Mouse (Mus musculus) testis, adult 2 months (tissue): ENCODE measurements around the gene Gpr142. TPM values are rescaled to one million over a fixed set of nuclear protein-coding genes. Genes with fewer than 3 reads are reported as not detected.
A peak's percentile ranks its signal among the peaks of the same experiment; 100 is the strongest.

Experiments
- H3K27ac ChIP-seq: fragments of 200-500 bp; 2 replicates; pipeline ENCODE4 v1.5.1; 2012; ENCODE audit warnings: low read depth, low read length; ENCODE audit not compliant: control insufficient read depth, insufficient read depth
- H3K27me3 ChIP-seq: fragments of 200-500 bp; 2 replicates; pipeline ENCODE4 v1.6.1; 2012; ENCODE audit warnings: mild to moderate bottlenecking, low read length, moderate library complexity; ENCODE audit not compliant: control insufficient read depth, insufficient read depth
- H3K36me3 ChIP-seq: fragments of 200-500 bp; 2 replicates; pipeline ENCODE4 v1.6.1; 2012; ENCODE audit warnings: mild to moderate bottlenecking, low read length; ENCODE audit not compliant: control insufficient read depth, insufficient read depth
- H3K4me1 ChIP-seq: fragments of 200-500 bp; 2 replicates; pipeline ENCODE4 v1.6.1; 2012; ENCODE audit warnings: low read length; ENCODE audit not compliant: control insufficient read depth, insufficient read depth
- H3K4me3 ChIP-seq: fragments of 200-500 bp; 2 replicates; pipeline ENCODE4 v1.5.1; 2012; ENCODE audit warnings: low read depth, mild to moderate bottlenecking, low read length, moderate library complexity, mixed read lengths; ENCODE audit not compliant: control insufficient read depth
- CTCF ChIP-seq: fragments of 200-500 bp; IDR thresholded peaks from 2 replicates; pipeline ENCODE4 v1.5.1; 2012; ENCODE audit warnings: low read depth, mild to moderate bottlenecking, inconsistent platforms, low read length, moderate library complexity; ENCODE audit not compliant: control insufficient read depth, insufficient read depth, insufficient replicate concordance
- POLR2A ChIP-seq: fragments of 200-500 bp; IDR thresholded peaks from 2 replicates; pipeline ENCODE4 v1.6.1; 2012; ENCODE audit warnings: low read depth, mild to moderate bottlenecking, inconsistent platforms, low read length, moderate library complexity; ENCODE audit not compliant: control insufficient read depth
- polyA plus RNA-seq: library from polyadenylated mRNA; depleted of rRNA; stranded (reverse); fragments of >200 nt; gene quantifications from 2 replicates; pipeline ENCODE4 v1.2.3, GENCODE M21; 2012

The Gpr142 gene
- polyA plus RNA-seq, 1 experiment, result not detected

DNA sequence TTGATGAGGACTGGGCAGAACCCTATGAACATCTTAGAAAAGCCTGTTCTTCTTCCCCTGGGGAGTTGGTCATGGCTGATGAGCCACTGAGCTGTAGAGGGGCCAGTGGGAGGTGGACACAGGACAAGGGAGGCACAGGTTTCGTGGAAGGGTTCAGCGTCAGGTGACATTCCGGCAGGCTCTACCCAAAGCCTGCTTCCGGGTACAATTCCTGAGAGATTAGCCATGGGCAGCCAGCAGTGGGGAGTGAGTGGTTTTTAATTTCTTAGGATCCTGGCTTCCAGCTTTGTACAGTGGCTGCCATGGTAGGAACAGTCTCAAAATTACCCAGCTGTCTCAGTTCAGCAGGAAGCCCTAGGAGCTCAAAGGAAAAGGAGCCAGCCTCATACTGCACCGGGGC, 48.3 kb downstream of the Gpr142 start:
- no peak for TF ChIP-seq CTCF
- TF ChIP-seq POLR2A, result no peak
- Histone ChIP-seq H3K4me1 (peaks cover 11% of the 10 kb centered on the region), H3K36me3 (no peaks in the 10 kb centered on the region), H3K4me3 (no peak overlapping the region), H3K27me3 (no peaks in the 10 kb centered on the region; the same call in none of the 2 replicates), H3K27ac (no peak overlapping the region)

DNA sequence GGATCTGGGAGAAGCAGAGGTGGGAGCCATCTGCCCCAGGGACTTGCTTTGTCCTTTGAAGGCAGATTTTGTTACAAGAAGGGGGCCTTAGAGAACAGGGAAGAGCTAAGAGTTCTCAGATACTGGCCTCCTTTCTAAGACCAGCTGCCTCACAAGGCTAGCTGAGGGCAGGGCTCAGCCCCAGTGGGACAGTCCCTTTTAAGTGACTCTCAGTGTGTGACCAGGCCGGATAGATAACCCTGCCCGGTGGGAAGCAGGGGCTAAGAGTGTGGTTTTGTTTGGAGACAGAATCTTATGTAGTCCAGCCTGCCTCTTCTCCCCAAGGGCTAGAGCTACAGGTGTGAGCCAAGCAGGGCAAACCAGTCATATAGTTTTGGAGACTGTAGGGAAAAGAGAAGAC, 50.8 kb downstream of the Gpr142 start:
- no peaks in the 10 kb centered on the region; the same call in none of the 2 replicates for H3K27me3 ChIP-seq
- no peak overlapping the region for H3K4me3 ChIP-seq
- no peak overlapping the region for H3K27ac ChIP-seq
- no peaks in the 10 kb centered on the region for H3K36me3 ChIP-seq
- peaks cover 13% of the 10 kb centered on the region for H3K4me1 ChIP-seq
- no peak for TF ChIP-seq CTCF
- no peak for TF ChIP-seq POLR2A

DNA sequence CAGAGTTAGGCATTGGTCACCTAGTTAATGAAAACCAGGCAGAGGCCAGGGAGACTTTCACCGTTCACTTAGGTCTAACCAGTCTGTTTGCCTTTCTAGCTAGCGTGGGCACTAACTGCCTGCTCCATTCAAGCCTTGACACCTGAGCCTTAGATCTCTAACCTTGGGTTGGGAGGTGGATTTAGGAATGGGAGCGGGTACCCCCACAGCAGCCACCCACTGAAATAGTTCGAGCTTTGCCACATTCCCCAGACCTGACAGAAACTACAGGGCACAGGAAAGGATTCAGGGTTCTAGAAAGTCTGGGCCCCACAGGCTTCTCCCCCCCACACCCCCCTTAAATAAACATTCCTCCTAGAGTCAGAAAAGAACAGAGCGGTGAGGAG, 51.3 kb downstream of the Gpr142 start:
- Histone ChIP-seq H3K4me3 (no peak overlapping the region), H3K27ac (no peak overlapping the region), H3K27me3 (no peaks in the 10 kb centered on the region; the same call in none of the 2 replicates), H3K4me1 (peaks cover 13% of the 10 kb centered on the region), H3K36me3 (no peaks in the 10 kb centered on the region)
- no peak for TF ChIP-seq CTCF
- no peak for TF ChIP-seq POLR2A

DNA sequence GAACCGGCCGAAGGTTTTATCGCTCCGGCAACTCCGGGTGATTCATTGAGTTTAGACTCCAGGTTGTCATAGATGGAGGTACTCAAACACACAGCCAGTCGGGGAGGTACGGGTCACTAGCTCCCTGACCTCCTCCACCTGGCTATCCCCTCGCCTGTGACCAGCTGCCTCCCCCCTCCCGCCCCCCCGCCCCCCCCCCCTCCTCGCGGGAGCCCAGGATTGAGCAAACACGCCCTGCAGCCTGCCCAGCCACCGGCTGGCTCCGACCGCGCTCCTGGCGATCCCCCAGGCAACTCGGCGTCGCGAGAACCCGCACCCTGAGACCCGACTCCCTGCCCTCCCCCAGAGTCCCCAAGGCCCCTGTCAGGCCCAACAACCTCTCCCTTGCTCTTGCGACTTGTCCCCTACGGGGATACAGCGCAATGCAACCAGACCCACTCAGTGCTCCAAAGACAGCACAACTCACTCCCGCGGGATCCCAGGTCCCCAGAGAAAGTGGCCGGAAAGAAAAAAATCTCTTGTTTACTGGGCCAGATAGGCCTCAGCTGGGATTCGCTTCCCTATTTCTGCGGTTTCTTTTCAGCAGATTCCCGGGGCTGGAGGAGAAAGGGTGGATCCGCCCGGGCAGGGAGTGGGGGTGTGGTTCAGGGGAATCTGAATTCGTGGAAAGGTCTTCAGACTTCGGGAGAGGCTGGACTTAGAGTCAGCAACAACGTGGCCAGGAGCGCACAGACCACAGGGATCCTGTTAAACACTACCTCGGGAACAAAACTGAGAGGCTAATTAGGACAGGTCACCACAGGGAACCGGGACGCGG, 51.9 kb downstream of the Gpr142 start, which contains the start of gene Gprc5c:
Gprc5c (plus strand) TSS at position 701 of the 817 bp plus-strand sequence.
- peaks cover 12% of the 10 kb centered on the region for H3K4me1 ChIP-seq

DNA sequence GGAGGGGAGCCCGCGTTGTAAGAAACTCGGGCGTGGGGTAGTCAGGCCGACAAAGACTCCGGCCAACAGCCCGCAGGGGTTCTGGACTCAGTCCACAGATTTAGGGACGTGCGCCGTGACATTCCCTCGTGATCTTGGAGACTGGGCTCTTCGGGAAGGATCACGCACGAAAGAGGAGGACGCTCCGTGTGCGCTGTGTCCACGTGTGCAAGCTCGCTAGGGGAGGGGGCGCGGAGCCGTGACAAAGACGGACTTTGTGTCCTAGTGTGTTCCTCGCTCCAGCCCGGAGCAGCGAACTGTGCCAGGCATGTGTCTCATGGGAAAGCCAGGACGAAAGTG, 52.5 kb downstream of the Gpr142 start:
- no peaks in the 10 kb centered on the region for H3K36me3 ChIP-seq
- peak overlapping the region; percentile 41 for H3K4me3 ChIP-seq
- TF ChIP-seq POLR2A (no peak), CTCF (no peak)
- H3K27me3 ChIP-seq, result no peaks in the 10 kb centered on the region; the same call in none of the 2 replicates
- H3K4me1 ChIP-seq, result peaks cover 12% of the 10 kb centered on the region
- no peak overlapping the region for H3K27ac ChIP-seq

More for the DNA sequence above, 51.9 kb downstream of the Gpr142 start, which contains the start of gene Gprc5c:
- Histone ChIP-seq H3K27me3 (no peaks in the 10 kb centered on the region; the same call in none of the 2 replicates), H3K4me3 (peak within 1 kb of the TSS; percentile 41), H3K36me3 (no peaks in the 10 kb centered on the region), H3K27ac (no peak within 1 kb of the TSS)
- no peak for TF ChIP-seq CTCF
- no peak for TF ChIP-seq POLR2A

DNA sequence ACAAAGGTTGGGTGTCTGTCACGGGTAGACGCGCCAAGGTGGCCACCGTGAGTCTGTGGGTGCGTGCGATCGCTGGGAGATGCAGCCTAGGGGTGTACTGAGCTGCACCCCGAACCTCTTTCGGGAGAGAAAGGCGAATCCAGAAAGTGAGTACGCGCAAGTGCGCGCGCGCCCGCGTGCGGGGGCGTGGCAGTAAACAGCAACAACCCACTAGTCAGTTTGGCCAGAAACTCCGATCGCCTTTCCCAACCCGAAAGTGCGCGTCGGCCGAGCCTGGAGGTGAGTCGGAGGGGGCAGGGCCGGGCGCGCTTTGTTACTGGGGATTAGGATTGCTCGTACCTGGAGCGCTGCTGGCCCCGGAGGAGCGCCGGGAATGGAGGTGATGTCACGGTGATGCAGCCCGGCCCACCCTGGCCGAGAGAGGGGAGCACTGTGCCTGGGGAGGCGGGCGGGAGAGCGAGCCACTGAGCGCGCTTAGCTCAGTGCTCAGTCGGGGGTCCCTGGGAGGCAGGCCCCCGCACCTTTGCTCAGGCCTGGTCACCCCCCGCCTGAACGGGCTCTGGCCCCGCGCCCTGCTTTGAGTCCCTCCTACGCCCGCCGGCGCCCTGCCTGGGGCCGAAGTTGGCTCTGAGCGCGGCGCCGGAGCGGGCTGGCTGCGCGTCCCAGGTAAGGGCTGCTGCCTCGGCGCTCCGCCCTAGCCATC, 53.0 kb downstream of the Gpr142 start:
- no peaks in the 10 kb centered on the region; the same call in none of the 2 replicates for H3K27me3 ChIP-seq
- no peak for TF ChIP-seq CTCF
- TF ChIP-seq POLR2A, result no peak
- no peaks in the 10 kb centered on the region for H3K36me3 ChIP-seq
- peak overlapping the region; percentile 41 for H3K4me3 ChIP-seq
- peaks cover 12% of the 10 kb centered on the region for H3K4me1 ChIP-seq
- no peak overlapping the region for H3K27ac ChIP-seq

DNA sequence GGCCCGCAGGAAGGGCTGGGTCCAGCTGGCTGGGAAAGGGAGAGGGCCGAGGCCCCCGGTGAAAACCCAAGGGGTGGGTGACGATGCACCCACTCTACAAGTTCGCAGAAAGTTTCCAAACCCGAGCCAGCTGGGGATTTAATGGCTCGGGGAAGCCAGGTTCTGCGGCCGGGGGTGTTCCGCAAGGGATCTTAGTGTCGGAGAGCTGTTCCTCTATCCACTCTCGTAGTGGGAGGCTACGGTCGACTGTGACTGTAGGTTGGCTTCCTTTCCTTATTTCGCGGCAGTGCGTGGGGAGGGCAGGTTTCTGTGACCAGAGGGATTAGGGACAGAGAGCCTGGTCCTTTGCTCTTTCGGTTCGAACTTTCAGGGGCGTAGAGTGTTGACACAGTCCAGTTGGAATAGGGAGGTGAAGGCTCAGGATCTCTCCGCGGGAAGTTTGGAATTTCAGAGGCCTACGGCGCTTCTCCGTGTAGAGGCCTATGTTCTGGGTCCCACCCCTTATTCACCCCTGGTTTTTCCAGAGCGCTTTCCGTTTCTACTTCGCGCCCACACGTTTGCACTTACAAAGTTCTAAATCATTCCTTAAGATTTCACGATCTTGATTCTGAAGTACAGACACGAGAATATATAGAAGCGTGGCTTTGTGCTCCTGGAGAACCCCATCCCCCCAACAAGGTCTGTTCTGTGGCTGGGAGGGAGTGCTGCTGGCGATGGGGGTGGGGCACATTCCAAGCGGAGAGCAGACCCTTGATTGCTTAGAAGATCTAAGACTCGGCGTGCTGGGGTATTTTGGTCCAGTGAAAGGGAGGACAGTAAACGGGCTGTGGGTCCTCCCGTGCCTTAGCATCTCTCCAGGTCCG, 53.8 kb downstream of the Gpr142 start:
- H3K36me3 ChIP-seq, result no peaks in the 10 kb centered on the region
- H3K4me3 ChIP-seq, result peak overlapping the region; percentile 41
- no peak overlapping the region for H3K27ac ChIP-seq
- no peak for TF ChIP-seq CTCF
- no peak for TF ChIP-seq POLR2A
- no peaks in the 10 kb centered on the region; the same call in none of the 2 replicates for H3K27me3 ChIP-seq
- H3K4me1 ChIP-seq, result peaks cover 12% of the 10 kb centered on the region
